Mouse (Mus musculus): ENCODE data around the gene D5Ertd579e. TPM values are rescaled to one million over a fixed set of nuclear protein-coding genes. Genes with fewer than 3 reads are reported as not detected.

Gene D5Ertd579e
- total RNA-seq, 2 experiments from 2014 or later: 85.9 to 89.3 TPM

DNA sequence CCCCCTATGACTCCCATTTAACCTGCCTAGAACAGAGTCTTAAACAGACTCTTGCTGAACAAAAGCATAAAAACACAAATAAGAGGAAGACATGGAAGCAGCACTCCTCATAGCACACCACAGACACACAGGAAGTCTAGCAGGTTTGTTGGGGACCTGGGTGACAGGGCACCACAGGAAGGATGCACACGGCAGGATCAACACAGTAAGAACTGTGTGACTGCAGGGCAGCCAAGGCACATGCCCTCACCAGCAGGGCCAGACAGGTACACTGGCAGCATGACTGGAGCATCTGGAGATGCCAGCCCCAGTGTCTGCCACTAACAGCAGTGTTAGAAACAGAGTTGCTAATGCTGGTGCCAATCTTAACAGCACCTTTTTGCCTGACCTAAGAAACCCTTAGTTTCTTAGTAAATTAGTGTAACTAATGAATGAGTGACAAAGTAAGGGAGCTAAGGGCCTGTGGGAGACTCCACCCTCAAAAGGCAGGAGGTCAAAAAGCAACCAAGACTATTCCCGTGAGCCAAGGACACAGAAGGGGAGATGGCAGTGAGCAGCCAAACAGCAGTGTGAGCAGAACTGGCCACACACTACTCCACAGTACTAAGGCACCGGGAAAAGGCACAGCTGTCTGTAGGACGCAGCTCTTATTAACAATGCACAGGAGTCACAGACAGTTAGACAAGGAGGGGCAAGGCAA, 125.1 kb downstream of the D5Ertd579e start:
- no peak for DNase-seq

DNA sequence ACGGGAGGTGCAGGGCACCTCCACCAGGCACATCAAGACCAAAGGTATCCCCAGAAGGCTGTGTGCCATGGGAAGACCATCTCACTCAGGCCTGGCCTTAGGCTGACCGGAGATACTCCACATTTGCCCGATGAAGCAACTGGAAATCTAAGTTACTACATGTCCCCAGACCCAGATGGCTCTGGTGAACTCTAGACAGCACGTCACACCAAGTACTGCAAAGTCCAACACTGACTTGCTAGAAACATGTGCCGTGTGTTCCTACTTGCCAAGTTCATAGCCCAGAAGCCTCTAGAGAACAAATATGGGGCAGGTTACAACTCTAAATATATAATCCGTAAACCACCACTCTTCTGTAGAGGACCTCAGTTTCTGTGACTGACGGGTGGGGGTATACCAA, 125.7 kb downstream of the D5Ertd579e start:
- DNase-seq: no peak

DNA sequence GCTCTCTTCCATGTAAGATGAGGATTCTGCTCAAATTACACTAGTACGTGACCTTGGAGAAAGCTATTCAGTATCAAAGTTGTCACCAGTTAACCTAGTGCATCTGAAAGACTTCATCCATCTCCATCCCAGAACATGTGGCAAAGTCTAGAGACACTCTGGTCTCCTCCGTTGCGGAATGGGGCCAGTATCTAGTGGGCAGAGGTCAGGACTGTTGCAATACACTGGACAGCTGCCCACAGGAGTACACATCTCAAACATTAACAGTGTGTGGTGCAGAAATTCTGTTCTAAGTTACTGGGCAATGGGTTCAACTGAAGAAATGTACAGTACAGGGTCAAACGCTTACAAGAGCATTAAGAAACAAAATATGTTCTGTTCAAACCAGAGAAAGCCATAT, 127.7 kb downstream of the D5Ertd579e start:
- DNase-seq: peak in 1 of 2 experiments; percentile 44

DNA sequence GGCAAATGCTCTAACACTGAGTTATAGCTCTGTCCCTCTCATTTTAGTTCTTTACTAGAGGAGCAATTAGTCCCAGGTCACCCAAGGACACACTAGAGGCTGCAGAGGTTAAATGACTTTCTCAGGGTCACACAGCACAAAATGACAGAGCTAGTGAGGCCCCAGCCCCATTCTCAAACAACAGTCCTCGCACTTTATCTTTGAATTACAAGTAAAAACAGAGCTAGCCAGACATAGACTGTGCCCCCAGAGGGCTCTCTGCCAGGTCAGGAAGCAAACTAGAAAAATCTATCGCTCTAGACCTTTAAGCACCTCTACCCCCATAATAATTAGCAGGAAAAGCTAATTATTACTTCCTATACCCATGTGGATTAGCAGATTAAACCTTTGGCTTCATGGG, 128.2 kb downstream of the D5Ertd579e start:
- DNase-seq: no peak

DNA sequence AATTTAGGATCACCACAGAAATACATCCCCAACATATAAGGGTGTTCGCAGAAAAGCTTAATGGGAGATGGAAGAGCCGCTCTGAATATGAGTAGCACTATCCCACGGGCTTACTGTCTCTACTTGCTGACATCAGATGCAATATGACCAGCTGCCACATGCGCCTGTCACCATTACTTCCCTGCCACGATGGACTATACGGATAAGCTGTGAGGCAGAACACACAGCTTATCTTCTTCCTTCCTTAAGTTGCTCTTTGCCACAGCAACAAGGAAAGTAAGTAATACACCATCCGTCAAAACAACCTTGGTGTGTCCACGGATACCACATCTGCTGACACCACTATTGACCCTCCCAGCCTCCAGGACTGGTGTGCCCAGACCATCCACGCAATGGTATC, 131.3 kb downstream of the D5Ertd579e start:
- DNase-seq: no peak

GRCm38 (mm10) chr5:36563741-36564140, 132.1 kb downstream of the D5Ertd579e start:
- peak in 1 of 2 experiments; percentile 58 for DNase-seq

DNA sequence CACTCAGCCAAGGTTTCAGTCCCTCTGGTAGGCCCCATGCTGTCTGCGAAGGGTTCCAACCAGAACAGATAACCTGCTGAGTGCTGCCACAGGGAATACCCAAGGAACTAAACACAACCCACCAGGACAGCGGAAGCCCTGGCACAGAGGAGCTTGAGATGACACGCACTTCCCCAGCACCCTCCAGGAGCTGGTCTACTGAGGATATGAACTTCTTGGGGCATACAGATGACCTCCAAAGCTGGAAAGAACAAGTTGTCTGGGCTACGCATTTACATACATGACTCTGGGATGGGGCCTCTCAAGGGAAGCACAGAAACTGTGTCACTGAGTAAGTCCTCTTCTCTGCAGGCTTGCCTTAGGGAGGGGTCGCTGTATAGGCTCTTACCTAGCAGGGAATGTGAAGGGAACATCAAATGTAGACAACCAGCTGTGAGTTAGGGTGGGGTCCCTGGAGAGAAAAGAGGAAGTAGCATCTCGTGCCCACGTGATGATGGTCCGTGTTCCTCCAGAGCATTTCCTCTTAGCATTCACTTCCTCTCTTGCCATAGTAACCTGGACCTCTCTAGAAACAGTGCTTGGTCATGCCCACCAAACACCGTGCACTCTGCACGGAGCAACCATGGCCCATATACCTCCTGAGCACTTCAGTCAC, 132.9 kb downstream of the D5Ertd579e start:
- peak in 1 of 2 experiments; percentile 79 for DNase-seq

DNA sequence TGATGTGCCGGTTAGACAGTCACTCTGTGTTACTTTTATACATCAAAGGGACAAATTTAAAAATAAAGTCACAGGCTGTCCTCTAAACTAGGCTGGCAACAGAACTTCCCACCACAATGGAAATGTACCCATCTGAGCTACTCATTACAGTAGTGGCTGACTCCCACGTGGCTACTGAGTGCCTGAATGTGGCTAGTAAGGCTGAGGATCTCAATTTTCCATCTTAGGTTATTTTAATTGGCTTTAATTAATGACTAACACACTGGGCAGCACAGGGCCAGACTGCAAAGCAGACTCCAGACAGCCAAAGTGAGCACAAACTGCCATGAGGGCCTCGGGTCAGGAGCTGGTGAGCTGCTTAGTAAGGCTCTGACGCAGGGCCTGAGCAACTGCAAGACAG, 134.3 kb downstream of the D5Ertd579e start:
- DNase-seq: no peak

DNA sequence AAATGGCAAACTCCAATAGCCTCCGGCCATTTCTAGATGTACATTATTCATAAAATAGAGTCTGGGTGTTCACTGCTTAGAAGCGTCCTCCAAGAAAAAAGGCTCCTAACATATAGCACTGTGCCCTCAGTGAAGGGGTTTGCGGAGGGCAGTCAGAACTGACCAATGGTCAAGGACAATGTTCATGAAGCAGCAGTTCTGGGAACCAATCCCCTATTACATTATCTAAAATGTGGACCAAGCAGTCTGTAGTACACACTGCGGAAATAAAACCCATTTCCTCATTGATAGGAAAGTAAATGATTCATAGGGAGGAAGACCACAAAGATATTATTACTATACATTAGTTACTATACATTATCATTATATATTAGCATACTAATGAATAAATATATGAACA, 135.3 kb downstream of the D5Ertd579e start:
- DNase-seq: no peak

DNA sequence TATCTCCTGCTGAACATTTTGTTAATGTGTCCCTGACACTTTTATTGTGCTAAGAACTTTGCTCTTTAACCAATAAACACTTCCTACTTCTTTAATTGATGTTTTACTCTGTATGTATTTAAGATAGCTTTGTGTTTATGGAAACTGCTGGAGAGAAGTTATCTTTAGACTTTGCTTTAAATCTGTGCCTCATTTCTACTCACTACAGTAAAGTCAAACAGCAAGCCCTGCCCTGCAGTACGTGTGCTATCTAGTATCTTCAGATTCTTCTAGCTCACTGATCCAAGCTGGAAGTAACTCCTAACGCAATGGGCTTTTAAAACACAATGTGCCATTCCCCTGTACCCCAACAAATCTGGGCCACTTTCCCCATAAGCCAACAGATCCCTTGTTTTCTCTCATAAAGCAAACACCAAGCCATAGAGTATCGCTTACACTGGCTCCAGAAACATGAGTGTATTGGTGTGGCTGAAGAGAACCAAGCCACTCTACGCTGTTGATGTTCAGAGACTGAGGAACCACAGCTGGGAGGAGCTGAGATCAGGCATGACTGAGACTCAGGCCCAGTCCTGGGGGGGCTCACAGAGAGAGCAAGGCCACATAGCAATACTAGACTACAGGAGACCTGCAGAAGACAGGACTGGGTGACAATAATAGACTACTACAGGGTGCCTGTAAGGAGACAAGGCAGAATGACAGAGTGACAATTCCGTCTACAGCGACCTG, 136.2 kb downstream of the D5Ertd579e start:
- DNase-seq: no peak

DNA sequence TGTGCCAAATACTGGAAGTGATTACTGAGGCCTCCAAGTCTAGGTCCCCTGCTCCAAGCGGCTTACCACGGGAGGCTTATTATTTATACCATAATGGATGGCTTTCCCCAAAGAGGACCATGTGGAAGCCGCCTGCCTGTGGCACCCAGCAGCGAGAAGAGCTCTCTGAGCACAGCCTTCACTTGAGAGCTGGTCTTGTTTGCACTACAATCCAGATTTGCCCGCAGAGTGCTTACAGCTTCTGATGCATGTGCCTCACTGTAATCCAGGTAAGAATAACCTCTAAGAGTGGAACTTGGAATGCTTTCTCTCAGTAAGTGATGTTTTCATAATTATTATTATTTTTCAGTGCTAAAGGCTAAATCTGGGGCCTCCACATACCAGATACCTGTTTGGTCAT, 136.7 kb downstream of the D5Ertd579e start:
- DNase-seq: no peak

DNA sequence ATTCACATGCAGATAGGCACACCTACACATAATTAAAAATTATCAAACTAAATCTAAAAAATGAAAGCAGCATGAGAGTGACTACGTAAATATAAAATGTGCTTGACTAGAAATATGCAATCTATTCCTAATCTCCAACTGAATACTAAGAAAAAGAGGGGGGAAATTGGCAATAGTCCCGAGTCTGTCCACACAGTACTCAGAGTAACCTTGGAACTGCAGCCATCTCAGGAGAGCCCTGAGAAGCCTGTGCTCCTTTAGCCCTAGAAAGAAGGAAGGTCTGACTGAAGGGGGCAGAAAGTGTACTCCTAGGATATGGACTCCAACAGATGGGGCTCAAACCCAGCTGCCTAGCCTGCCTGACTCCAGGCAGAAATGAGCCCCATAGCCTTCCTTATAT, 137.3 kb downstream of the D5Ertd579e start:
- DNase-seq: no peak

- no peak for DNase-seq
These were observed 138.1 kb downstream of the D5Ertd579e start for GRCm38 (mm10) chr5:36557584-36558308.

- no peak for DNase-seq
These were observed 138.9 kb downstream of the D5Ertd579e start for GRCm38 (mm10) chr5:36556906-36557305.

DNA sequence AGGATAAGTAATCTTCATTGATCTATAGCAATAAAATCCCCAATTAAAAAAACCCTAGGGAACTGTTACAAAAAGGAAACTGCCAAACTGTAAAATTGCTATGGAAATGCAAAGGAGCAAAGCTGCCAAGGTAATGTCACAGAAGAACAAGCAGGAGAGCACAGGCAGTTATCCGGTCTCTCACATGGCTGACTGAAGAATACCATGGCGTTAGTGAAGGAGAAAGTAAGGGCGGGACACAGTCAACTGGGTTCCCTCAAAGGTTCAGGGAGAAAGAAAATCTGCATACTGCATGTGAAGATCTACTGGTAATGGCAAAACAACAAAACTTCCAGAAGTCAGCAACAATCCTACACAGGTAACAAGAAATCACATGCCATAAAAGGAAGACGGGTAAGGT, 139.5 kb downstream of the D5Ertd579e start:
- DNase-seq: no peak

- DNase-seq: no peak
These were observed 141.3 kb downstream of the D5Ertd579e start for GRCm38 (mm10) chr5:36554496-36554895.

- DNase-seq: no peak
These were observed 141.9 kb downstream of the D5Ertd579e start for GRCm38 (mm10) chr5:36553886-36554285.

DNA sequence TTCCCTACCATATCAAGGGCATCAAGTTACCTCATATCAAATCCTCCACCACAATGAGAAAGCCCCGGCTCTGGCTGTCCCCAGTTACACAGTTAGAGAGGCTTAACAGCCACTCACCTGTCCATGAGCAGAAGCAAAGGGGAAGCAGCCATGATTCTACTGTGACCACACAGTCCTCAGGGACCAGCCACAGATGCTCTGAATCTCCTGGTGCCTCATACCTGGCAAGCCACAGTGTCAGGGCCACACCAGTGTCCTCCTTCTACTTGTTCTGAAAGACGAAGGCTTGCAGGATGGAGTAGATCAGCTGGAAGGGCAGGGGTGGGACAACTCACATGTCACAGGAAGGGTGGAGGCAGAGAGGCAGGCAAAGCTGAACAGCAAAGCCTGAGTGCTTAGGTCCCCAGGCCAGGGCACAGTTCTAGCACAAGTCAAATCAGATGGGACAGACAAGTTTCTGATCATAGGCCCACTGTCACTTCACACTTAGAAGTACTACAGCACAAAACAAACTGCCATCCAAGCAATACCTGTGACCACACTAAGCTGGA, 142.7 kb downstream of the D5Ertd579e start:
- DNase-seq: no peak

- no peak for DNase-seq
These were observed 143.4 kb downstream of the D5Ertd579e start for GRCm38 (mm10) chr5:36552391-36552790.

All from heart, adult 18-20 months (tissue).